Mouse (Mus musculus) heart, adult 2 months (tissue): ENCODE measurements around the gene Tbc1d16.

ENCODE experiments used
- CTCF ChIP-seq: fragments of 200-600 bp; IDR thresholded peaks from 2 replicates; pipeline ENCODE4 v1.8.1; 2022; ENCODE audit warnings: antibody characterized with exemption, mild to moderate bottlenecking, moderate library complexity
- EP300 ChIP-seq: fragments of 200-500 bp; IDR thresholded peaks from 2 replicates; pipeline ENCODE4 v1.6.1; 2011; ENCODE audit warnings: low read depth, low read length, control low read depth; ENCODE audit not compliant: insufficient read depth
- POLR2A ChIP-seq: fragments of 200-500 bp; IDR thresholded peaks from 2 replicates; pipeline ENCODE4 v1.6.1; 2011; ENCODE audit warnings: mild to moderate bottlenecking, low read depth, low read length, control low read depth; ENCODE audit not compliant: insufficient read depth

GRCm38 (mm10) chr11:119152321-119152831 is 75.9 kb downstream of the Tbc1d16 start:
- TF ChIP-seq CTCF (no peak), POLR2A (no peak), EP300 (no peak)
